Mouse (Mus musculus) frontal cortex, adult (tissue): ENCODE measurements around the gene Auts2.

Source experiments
- ATAC-seq: cut with Nextera tagmentation; 2 replicates; pipeline ENCODE4 v1.9.2; 2017; ENCODE audit warnings: mild to moderate bottlenecking, moderate library complexity, mixed read lengths; ENCODE audit not compliant: low TSS enrichment

Auts2 gene

DNA sequence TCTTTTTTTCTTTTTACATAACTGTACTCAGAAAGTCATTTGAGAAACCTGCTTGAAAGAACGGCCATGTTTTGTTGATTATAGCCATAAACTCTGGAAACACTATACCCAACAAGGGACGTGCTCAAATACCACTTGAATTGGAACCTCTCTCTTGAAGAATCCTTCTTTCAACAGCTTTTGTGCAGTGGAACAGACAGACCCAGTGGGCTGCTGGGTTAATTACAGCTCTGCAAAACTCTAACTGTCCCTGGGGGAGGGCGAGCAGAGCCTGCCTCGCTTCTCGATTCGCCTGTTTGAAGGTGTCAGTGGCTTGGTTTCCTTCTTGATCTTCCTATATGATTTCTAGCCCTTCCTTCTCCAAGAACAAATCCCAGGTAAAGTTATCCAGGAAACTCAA, 805.7 kb downstream of the Auts2 start:
- ATAC-seq: no peak

GRCm38 (mm10) chr5:131733324-131733660, 809.9 kb downstream of the Auts2 start:
- ATAC-seq: no peak

DNA sequence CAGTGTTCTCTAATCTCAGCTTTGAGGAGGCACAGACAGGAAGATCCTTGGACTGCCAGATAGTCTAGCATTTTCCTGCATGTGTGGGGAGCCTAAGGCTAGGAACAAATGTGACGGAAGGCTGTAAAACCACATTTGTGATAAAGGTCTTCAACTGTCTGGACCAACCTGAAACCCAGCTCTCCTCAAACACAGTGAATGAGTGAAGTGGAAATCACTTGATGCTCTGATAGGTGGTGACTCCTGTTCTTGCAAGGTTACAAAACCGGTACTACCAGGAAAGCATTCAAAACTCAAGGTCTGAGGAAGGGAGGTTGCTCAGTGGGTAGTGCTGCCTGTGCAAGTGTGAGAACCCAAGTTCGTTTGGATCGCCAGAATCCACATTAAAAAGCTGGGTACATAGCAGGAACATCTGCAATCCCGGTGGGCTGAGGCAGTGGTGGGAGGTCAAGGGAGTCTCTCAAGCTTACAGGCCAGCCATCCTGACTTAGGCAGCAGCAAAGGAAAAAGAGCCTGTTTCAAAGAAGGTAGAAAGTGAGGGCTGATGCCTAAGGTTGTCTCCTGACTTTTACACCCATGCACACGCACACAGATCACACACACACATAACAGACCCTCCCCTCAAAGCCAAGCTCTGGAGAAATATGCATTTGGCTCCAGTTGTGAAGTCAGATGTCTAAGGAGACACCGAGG, 810.4 kb downstream of the Auts2 start:
- ATAC-seq: no peak

- ATAC-seq: no peak
These were observed 813.7 kb downstream of the Auts2 start for GRCm38 (mm10) chr5:131729456-131729855.

GRCm38 (mm10) chr5:131727909-131728308, 815.2 kb downstream of the Auts2 start:
- ATAC-seq: no peak

- no peak for ATAC-seq
These were observed 818.6 kb downstream of the Auts2 start for GRCm38 (mm10) chr5:131724508-131724907.

GRCm38 (mm10) chr5:131722791-131723190, 820.4 kb downstream of the Auts2 start:
- no peak for ATAC-seq

DNA sequence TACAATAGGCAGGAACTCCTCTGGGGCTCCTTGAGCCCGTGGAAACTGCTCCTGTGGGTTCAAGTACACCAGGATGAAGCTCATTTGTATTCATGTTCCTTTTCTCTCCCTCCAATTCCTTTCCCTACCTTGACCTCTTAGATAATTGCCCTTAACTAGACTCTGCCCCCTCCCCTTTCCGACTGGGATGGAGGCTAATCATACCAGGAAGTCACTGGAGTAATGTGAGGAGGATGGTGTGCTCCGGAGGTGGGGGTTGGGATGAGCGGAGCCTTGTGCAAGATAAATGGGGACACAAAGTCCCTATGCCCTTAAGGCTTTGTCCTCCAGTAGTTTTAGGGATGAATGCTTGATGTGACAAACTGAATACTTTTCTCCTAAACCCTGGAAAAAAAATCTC, 820.8 kb downstream of the Auts2 start:
- ATAC-seq: no peak

DNA sequence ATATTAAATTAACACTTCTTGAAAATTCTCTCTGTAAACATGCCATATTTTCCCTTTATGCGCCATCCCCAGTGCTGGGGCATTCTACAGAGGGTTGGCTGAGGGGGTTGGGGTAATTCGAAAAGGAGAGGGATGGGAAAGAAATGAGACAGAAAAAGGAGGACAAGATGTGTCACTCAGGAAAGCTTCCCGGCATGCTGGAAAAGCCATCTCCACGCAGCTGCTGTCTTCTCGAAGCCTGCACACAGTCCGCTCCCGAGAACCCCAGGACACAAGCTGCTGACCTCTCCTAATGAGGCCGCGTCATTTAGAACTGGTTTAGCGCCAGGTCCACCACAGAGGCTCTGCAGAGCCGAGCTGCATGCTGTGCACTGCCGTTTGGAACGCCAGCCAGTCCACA, 825.1 kb downstream of the Auts2 start:
- peak; percentile 42; the same call in 1 of the 2 replicates for ATAC-seq

DNA sequence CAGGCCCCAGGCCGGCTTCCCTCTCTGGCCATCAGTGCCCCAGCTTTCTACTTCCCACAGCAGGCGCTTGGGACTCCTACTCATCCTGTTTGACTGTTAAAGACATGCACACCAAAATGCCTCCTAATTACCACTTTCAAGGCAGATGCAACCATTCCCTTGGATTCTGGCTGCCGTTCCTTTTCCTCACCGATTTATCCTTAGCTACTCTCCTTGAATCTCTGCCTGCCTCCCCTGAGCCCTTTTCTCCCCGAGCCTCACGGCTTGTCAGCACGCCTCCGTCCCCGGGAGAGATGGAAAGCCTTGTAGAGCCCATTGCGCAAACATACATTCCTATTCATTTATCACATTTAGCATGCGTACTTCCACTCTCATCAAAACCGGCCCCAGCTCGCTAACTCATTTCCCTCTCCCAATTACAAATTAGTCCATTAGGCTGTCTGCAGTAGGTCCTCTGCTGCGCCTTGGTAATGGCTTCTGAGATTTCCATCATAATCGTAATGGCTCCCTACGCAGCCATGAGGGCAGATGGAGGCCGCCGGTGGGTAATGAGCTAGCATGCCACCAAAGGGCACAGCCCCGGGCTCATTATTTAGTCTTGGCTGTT, 825.7 kb downstream of the Auts2 start:
- ATAC-seq: peak; percentile 87

DNA sequence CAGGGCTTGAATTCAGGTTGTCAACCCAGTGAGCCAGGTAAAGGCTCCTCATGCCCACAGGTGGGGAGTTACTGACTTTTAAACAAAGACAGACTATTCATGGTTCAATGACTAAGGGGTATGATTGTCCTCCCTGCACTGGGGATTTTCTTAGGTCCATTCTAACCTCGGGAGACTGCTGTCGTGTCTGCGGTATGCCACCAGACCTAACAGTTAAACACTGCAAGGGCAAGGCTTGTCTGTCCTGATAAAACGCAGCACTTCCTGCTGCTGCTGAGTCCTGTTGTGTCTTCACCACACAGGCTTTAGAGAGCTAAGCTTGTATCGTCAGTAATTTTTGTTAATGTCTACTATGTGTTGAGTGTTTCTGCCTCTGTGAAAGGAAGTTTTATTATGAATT, 828.2 kb downstream of the Auts2 start:
- ATAC-seq: no peak

GRCm38 (mm10) chr5:131712441-131712840, 830.7 kb downstream of the Auts2 start:
- no peak for ATAC-seq

GRCm38 (mm10) chr5:131711474-131712129, 831.5 kb downstream of the Auts2 start:
- no peak for ATAC-seq

GRCm38 (mm10) chr5:131710735-131711473, 832.2 kb downstream of the Auts2 start:
- ATAC-seq: no peak

DNA sequence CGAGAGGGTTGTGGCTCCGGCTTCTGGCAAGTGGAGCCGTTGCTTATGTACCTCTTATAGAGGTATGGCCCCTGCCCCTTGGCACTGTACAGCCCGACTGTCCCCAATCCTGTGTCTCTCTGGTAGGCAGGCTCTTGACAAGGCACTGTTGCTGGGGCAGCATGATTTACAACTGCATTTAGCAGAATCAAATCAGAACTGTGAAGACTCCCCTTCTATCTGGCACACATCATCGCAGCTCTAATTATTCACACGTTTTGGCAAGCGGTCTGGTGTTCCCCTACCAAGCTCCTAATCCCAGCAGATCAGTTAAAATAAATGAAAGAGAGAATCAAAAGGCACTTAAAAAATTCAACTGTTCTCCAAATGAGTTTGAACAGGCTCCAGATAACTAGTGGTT, 835.7 kb downstream of the Auts2 start:
- ATAC-seq: peak; percentile 74

- ATAC-seq: no peak
These were observed 839.4 kb downstream of the Auts2 start for GRCm38 (mm10) chr5:131703729-131704128.

DNA sequence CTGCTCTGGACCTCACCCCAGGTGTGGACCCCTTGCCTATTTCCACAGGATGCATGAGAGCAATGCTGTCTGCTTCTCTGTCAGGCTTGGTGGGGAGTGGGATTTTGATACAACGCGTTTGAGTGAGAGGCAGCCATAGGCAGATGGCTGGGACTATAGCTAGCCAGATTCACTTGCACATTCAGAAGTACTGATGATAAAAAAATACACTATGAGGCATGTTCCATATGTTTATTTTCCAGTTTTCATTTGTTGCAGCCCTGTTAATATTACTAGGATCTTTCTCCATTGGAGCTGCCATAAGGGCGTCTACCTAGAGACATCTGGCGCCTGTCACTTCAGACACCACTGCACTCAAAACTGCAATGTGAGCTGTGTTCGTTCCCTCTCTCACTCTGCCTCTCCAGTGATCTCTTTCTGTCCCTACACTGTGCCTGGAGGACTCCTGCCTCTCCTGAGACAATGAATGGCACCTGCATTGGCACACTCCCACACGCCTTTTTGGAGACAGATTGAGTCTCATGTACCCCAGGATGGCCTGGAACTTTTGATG, 840.2 kb downstream of the Auts2 start:
- no peak for ATAC-seq

- ATAC-seq: peak; percentile 42; the same call in 1 of the 2 replicates
These were observed 844.2 kb downstream of the Auts2 start for GRCm38 (mm10) chr5:131698900-131699299.

- no peak for ATAC-seq
These were observed 852.4 kb downstream of the Auts2 start for GRCm38 (mm10) chr5:131690781-131691180.

- ATAC-seq: no peak
These were observed 856.1 kb downstream of the Auts2 start for GRCm38 (mm10) chr5:131686956-131687618.

- ATAC-seq: peak; percentile 65
These were observed 862.9 kb downstream of the Auts2 start for GRCm38 (mm10) chr5:131680127-131680845.
